Mouse (Mus musculus) forebrain, embryonic 16.5 days (tissue): ENCODE data around the gene Shmt2. TPM values are rescaled to one million over a fixed set of nuclear protein-coding genes. Genes with fewer than 3 reads are reported as not detected.
A peak's percentile ranks its signal among the peaks of the same experiment; 100 is the strongest.

Experiments
- ATAC-seq: fragments of 200-750 bp; cut with Nextera tagmentation; 2 replicates; pipeline ENCODE4 v1.8.0; 2017; ENCODE audit warnings: mild to moderate bottlenecking, moderate library complexity
- H3K27ac ChIP-seq: fragments of 300-500 bp; sonication (generic); 2 replicates; pipeline ENCODE4 v1.5.1; 2014; ENCODE audit warnings: low read length, control low read depth
- H3K27me3 ChIP-seq: fragments of 300-500 bp; sonication (generic); replicated peaks from 2 replicates; pipeline ENCODE4 v1.6.1; 2014; ENCODE audit warnings: low read length; ENCODE audit not compliant: control insufficient read depth, insufficient read depth
- H3K36me3 ChIP-seq: fragments of 300-500 bp; sonication (generic); 2 replicates; pipeline ENCODE4 v1.6.1; 2014; ENCODE audit not compliant: control insufficient read depth, insufficient read depth
- H3K4me1 ChIP-seq: fragments of 300-500 bp; sonication (generic); replicated peaks from 2 replicates; pipeline ENCODE4 v1.6.1; 2014; ENCODE audit warnings: low read length; ENCODE audit not compliant: control insufficient read depth, insufficient read depth
- H3K4me2 ChIP-seq: fragments of 300-500 bp; sonication (generic); 2 replicates; pipeline ENCODE4 v1.6.1; 2014; ENCODE audit warnings: mild to moderate bottlenecking, low read length, control low read depth
- H3K4me3 ChIP-seq: fragments of 300-500 bp; sonication (generic); replicated peaks from 2 replicates; pipeline ENCODE4 v1.5.1; 2014; ENCODE audit warnings: mild to moderate bottlenecking, low read length, control low read depth
- H3K9ac ChIP-seq: fragments of 300-500 bp; sonication (generic); replicated peaks from 2 replicates; pipeline ENCODE4 v1.6.1; 2014; ENCODE audit warnings: low read depth, low read length, control low read depth
- H3K9me3 ChIP-seq: fragments of 300-500 bp; sonication (generic); 2 replicates; pipeline ENCODE4 v1.6.1; 2016; ENCODE audit warnings: low read length; ENCODE audit not compliant: control insufficient read depth
- WGBS: fragments of 180-500 bp; shearing (Covaris S2); extraction: QIAGEN DNeasy Blood & Tissue Kit; methylation state at CpG from one replicate; pipeline ENCODE4 v1.1.7; 2014; 5-methylcytosine and 5-hydroxymethylcytosine counted together
- polyA plus RNA-seq: library from polyadenylated mRNA; unstranded; fragments of >200 nt; fragmentation: Nextera tagmentation; extraction: Ambion mirVana; gene quantifications from 2 replicates; pipeline ENCODE4 v1.2.1, GENCODE M21; 2015

Gene Shmt2
- polyA plus RNA-seq: 78.9 and 80.4 TPM in 2 replicates

- no peak within 1 kb of the TSS for H3K27ac ChIP-seq
- peak within 1 kb of the TSS; percentile 58 for H3K4me2 ChIP-seq
- H3K27me3 ChIP-seq: peaks cover 18% of the 10 kb centered on the region
- peak; percentile 77 for ATAC-seq
- H3K36me3 ChIP-seq: peaks cover 2% of the 10 kb centered on the region; the same call in 1 of the 2 replicates
- peaks cover 36% of the 10 kb centered on the region for H3K4me1 ChIP-seq
- H3K9ac ChIP-seq: peak within 1 kb of the TSS; percentile 39
- H3K4me3 ChIP-seq: peak within 1 kb of the TSS; percentile 48
- no peaks in the 10 kb centered on the region for H3K9me3 ChIP-seq
- WGBS: under 1% methylated on average over 21 of the region's 21 CpGs
Measured at GRCm38 (mm10) chr10:127522088-127522581, at the start of gene Shmt2. Gene Shmt2 (minus strand): TSS chr10:127522444.

GRCm38 (mm10) chr10:127570937-127571641 lies 48.8 kb upstream of the Shmt2 start:
- WGBS: 90% methylated on average over 17 of the region's 17 CpGs
- Histone ChIP-seq H3K36me3 (peaks cover 49% of the 10 kb centered on the region), H3K4me3 (no peak overlapping the region), H3K9me3 (no peaks in the 10 kb centered on the region), H3K27ac (no peak overlapping the region), H3K4me1 (no peaks in the 10 kb centered on the region), H3K9ac (no peak overlapping the region), H3K27me3 (no peaks in the 10 kb centered on the region), H3K4me2 (no peak overlapping the region)
- no peak for ATAC-seq

- no peak for ATAC-seq
- Histone ChIP-seq H3K36me3 (peaks cover 48% of the 10 kb centered on the region), H3K9ac (no peak overlapping the region), H3K4me1 (no peaks in the 10 kb centered on the region), H3K9me3 (no peaks in the 10 kb centered on the region), H3K27ac (no peak overlapping the region), H3K4me2 (no peak overlapping the region), H3K4me3 (no peak overlapping the region), H3K27me3 (no peaks in the 10 kb centered on the region)
- 86% methylated on average over 6 of the region's 6 CpGs for WGBS
Measured at GRCm38 (mm10) chr10:127570384-127570783, 48.1 kb upstream of the Shmt2 start.

DNA sequence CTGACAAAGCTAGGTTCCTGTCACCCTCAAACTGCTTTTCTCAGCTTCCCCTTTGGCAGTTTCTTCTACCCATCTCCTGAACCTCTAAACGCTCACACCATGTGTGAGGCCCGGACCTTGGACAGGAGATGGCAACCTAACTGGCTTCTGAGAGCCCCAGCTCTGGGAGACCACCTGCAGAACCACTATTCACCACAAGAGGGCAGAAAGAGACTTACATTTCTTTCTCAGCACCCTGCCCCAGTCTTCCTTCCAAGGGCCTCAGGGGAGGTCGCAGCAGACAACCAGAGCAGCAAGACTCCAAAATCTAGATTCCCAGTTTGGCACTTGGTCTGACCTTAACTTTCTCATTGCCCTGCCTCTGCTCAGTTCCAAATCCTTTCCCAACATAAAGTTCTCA lies 47.2 kb upstream of the Shmt2 start:
- Histone ChIP-seq H3K4me1 (no peaks in the 10 kb centered on the region), H3K4me2 (no peak overlapping the region), H3K36me3 (peaks cover 45% of the 10 kb centered on the region), H3K9ac (no peak overlapping the region), H3K9me3 (no peaks in the 10 kb centered on the region), H3K27me3 (no peaks in the 10 kb centered on the region), H3K4me3 (no peak overlapping the region), H3K27ac (no peak overlapping the region)
- 23% methylated on average over 3 of the region's 3 CpGs for WGBS
- peak; percentile 63; the same call in 1 of the 2 replicates for ATAC-seq

DNA sequence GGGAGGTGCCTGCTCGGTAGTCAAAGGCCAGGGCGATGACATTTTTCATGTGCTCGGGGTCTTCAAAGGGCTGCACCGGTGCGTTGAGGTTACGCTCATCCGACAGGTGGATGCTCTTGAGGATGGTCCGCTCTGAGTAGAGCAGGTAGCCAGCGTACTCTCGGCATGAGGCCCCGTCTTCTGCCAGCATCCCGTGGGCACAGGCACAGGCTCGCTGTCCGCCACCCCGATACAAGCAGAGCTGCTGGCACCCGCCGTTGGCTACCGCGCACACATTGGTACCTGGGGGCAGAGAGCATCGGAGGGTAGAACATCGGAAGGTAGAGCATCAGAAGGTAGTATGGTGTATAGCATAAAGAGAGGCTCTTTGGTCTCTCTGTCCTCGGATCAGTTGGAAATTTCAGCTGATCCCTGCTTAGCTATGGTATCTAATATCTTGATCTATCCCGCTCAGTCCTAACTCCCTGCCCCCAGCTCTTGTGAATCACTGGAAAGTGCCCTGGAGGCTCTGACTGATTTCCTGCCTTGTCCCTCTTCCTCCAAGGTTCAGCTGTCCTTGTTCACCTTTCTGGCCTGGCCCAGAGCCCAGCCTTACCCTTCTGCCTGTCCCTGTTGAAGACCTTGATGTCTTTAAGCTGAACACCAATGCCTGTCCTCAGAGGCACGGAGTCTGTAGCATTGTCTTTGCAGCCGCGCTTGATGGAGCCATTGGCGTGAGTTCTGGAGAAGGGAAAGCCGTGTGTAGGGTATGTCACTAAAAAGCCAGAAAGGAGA lies 44.5 kb upstream of the Shmt2 start:
- peaks cover 49% of the 10 kb centered on the region for H3K36me3 ChIP-seq
- H3K27ac ChIP-seq: no peak overlapping the region
- no peak for ATAC-seq
- no peak overlapping the region for H3K9ac ChIP-seq
- H3K9me3 ChIP-seq: no peaks in the 10 kb centered on the region
- no peak overlapping the region for H3K4me3 ChIP-seq
- 95% methylated on average over 28 of the region's 28 CpGs for WGBS
- no peaks in the 10 kb centered on the region for H3K4me1 ChIP-seq
- H3K27me3 ChIP-seq: no peaks in the 10 kb centered on the region
- H3K4me2 ChIP-seq: no peak overlapping the region

DNA sequence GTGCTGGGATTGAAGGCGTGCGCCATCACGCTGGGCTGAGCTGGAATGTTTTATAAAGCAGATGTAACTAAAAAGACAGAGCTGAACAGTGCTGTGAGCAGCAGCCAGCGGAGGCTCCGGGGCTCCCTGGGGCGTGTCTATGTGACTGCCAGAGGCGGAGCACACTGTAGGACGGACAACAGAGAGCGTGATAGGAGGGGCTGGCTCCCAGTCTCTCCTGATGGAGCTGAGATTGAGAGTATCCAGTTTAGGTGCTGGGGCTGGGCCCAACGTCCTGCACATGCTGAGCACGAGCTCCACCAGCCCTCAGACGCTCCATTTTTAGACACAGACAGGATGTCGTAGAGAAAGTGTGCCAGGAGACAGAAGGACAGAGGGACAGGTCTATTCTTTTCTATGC lies 42.1 kb upstream of the Shmt2 start:
- Histone ChIP-seq H3K27me3 (no peaks in the 10 kb centered on the region), H3K4me2 (no peak overlapping the region), H3K9me3 (no peaks in the 10 kb centered on the region), H3K9ac (no peak overlapping the region), H3K27ac (no peak overlapping the region), H3K4me1 (no peaks in the 10 kb centered on the region), H3K36me3 (peaks cover 61% of the 10 kb centered on the region), H3K4me3 (no peak overlapping the region)
- ATAC-seq: no peak
- 63% methylated on average over 13 of the region's 13 CpGs for WGBS

GRCm38 (mm10) chr10:127563840-127564239 lies 41.6 kb upstream of the Shmt2 start:
- Histone ChIP-seq H3K4me3 (no peak overlapping the region), H3K27ac (no peak overlapping the region), H3K9ac (no peak overlapping the region), H3K4me2 (no peak overlapping the region), H3K36me3 (peaks cover 62% of the 10 kb centered on the region), H3K4me1 (no peaks in the 10 kb centered on the region), H3K9me3 (no peaks in the 10 kb centered on the region), H3K27me3 (no peaks in the 10 kb centered on the region)
- no peak for ATAC-seq
- 84% methylated on average over 8 of the region's 8 CpGs for WGBS

GRCm38 (mm10) chr10:127561145-127561544 lies 38.9 kb upstream of the Shmt2 start:
- Histone ChIP-seq H3K27me3 (no peaks in the 10 kb centered on the region), H3K36me3 (peaks cover 67% of the 10 kb centered on the region), H3K4me1 (no peaks in the 10 kb centered on the region), H3K27ac (no peak overlapping the region), H3K4me3 (no peak overlapping the region), H3K4me2 (no peak overlapping the region), H3K9me3 (no peaks in the 10 kb centered on the region), H3K9ac (no peak overlapping the region)
- ATAC-seq: no peak

GRCm38 (mm10) chr10:127557397-127557796 lies 35.2 kb upstream of the Shmt2 start:
- H3K9me3 ChIP-seq: no peaks in the 10 kb centered on the region
- no peaks in the 10 kb centered on the region for H3K4me1 ChIP-seq
- no peak for ATAC-seq
- H3K27me3 ChIP-seq: no peaks in the 10 kb centered on the region
- no peak overlapping the region for H3K9ac ChIP-seq
- no peak overlapping the region for H3K27ac ChIP-seq
- H3K4me3 ChIP-seq: no peak overlapping the region
- 86% methylated on average over 13 of the region's 13 CpGs for WGBS
- peaks cover 74% of the 10 kb centered on the region for H3K36me3 ChIP-seq
- no peak overlapping the region for H3K4me2 ChIP-seq
